Mouse (Mus musculus) lung, embryonic 15.5 days (tissue): Measurements from ENCODE around the gene Ctnnd2. TPM values are rescaled to one million over a fixed set of nuclear protein-coding genes. Genes with fewer than 3 reads are reported as not detected.

Experiments used
- ATAC-seq: fragments of 200-750 bp; cut with Nextera tagmentation; 2 replicates; pipeline ENCODE4 v1.8.0; 2017; ENCODE audit warnings: moderate number of reproducible peaks, borderline replicate concordance; ENCODE audit not compliant: low FRiP score, low TSS enrichment; ENCODE audit errors: extremely low read depth
- H3K27ac ChIP-seq: fragments of 300-500 bp; sonication (generic); 2 replicates; pipeline ENCODE4 v1.5.1; 2015; ENCODE audit warnings: moderate library complexity, mild to moderate bottlenecking, inconsistent platforms
- H3K27me3 ChIP-seq: fragments of 300-500 bp; sonication (generic); 2 replicates; pipeline ENCODE4 v1.6.1; 2015; ENCODE audit warnings: inconsistent platforms
- H3K36me3 ChIP-seq: fragments of 300-500 bp; sonication (generic); 2 replicates; pipeline ENCODE4 v1.6.1; 2015; ENCODE audit warnings: inconsistent platforms
- H3K4me1 ChIP-seq: fragments of 300-500 bp; sonication (generic); 2 replicates; pipeline ENCODE4 v1.6.1; 2015; ENCODE audit warnings: inconsistent platforms
- H3K4me2 ChIP-seq: fragments of 300-500 bp; sonication (generic); 2 replicates; pipeline ENCODE4 v1.6.1; 2015; ENCODE audit warnings: inconsistent platforms, mild to moderate bottlenecking, moderate library complexity
- H3K4me3 ChIP-seq: fragments of 300-500 bp; sonication (generic); 2 replicates; pipeline ENCODE4 v1.5.1; 2015; ENCODE audit warnings: mild to moderate bottlenecking, inconsistent platforms
- H3K9ac ChIP-seq: fragments of 300-500 bp; sonication (generic); 2 replicates; pipeline ENCODE4 v1.6.1; 2015; ENCODE audit warnings: inconsistent platforms
- H3K9me3 ChIP-seq: fragments of 300-500 bp; sonication (generic); 2 replicates; pipeline ENCODE4 v1.6.1; 2016; ENCODE audit warnings: inconsistent platforms
- WGBS: fragments of 180-500 bp; shearing (Covaris S2); methylation state at CpG from one replicate; pipeline ENCODE4 v1.1.7; 2015; 5-methylcytosine and 5-hydroxymethylcytosine counted together
- polyA plus RNA-seq: library from polyadenylated mRNA; unstranded; fragments of >200 nt; fragmentation: Nextera tagmentation; extraction: Ambion mirVana; gene quantifications from 2 replicates; pipeline ENCODE4 v1.2.1, GENCODE M21; 2015

Ctnnd2 gene
- polyA plus RNA-seq, 1 experiment from 2014 or later: 18.9 TPM

DNA sequence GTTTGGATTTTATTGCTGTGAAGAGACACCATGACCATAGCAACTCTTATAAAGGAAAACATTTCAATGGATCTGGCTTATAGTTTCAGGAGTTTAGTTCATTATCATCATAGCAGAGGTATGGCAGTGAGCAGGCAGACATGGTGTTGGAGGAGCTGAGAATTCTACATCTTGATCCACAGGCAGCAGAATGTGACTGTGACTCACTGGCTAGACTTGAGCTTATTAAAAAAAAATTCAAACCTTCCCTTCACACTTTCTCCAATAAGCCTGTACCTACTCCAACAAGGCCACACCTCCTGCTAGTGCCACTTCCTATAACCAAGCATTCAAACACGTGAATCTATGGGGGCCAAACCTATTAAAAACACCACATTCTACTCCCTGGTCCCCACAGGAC lies 703.1 kb downstream of the Ctnnd2 start:
- 56% methylated on average over 1 of the region's 1 CpGs for WGBS

DNA sequence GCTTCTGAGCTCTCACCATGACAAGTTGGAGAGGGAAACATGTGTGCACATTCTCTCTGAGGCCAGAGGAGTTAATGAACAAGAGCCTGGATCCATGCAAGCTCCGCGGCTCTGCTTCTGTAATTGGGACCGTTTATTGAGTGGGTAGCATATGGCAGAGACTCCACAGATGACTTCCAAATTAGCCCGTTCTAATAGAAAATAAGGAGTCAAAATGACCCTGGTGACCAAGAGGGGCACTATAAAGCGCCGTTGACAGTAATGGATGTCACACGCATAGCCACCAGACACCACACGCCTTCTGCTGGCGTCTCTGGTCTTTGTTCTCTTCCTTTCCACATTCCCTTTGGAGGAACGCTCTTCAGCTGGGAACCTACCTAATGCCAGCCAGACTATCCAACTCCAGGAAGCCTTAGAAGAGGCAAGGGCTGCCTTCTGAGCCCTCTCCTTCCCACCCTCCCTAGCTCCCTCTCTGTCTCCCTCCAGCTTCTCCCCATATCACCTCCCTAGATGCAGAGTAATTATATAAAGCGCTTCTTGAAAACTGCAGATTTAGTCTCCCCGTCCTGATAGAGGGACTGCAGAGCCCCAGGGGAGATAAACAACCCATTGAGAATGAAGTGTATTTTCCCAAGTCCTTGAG lies 712.4 kb downstream of the Ctnnd2 start:
- Histone ChIP-seq H3K4me3 (no peak overlapping the region), H3K4me1 (peaks cover 5% of the 10 kb centered on the region; the same call in 1 of the 2 replicates), H3K36me3 (no peaks in the 10 kb centered on the region), H3K4me2 (no peak overlapping the region), H3K9ac (no peak overlapping the region), H3K9me3 (no peaks in the 10 kb centered on the region), H3K27ac (no peak overlapping the region), H3K27me3 (no peaks in the 10 kb centered on the region)
- no peak for ATAC-seq
- WGBS: 74% methylated on average over 12 of the region's 12 CpGs

More for the DNA sequence above, 703.1 kb downstream of the Ctnnd2 start:
- Histone ChIP-seq H3K4me2 (no peak overlapping the region), H3K36me3 (no peaks in the 10 kb centered on the region), H3K4me1 (no peaks in the 10 kb centered on the region), H3K27me3 (no peaks in the 10 kb centered on the region), H3K9me3 (no peaks in the 10 kb centered on the region), H3K9ac (no peak overlapping the region), H3K4me3 (no peak overlapping the region), H3K27ac (no peak overlapping the region)
- ATAC-seq: no peak

DNA sequence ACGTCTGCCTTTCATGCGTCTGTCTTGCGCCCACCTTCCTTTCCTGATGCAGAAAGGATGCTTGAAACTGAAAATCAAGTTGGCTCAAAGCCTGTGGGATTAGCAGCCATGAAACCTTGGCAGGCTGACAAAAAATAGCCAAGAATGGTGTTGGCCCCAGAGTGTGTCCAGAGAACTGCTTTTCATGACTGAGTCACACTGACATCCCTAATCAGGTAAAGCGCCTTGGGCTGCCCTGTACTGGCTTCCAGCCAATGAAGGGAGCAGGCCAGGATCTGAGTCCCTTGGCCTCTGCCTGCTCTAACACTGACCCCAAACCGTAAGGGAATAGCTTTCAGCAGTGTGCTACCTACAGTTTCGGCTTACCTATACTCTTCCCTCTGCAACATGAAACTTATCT lies 713.0 kb downstream of the Ctnnd2 start:
- peaks cover 5% of the 10 kb centered on the region; the same call in 1 of the 2 replicates for H3K4me1 ChIP-seq
- H3K4me2 ChIP-seq: no peak overlapping the region
- no peak overlapping the region for H3K27ac ChIP-seq
- H3K9ac ChIP-seq: no peak overlapping the region
- WGBS: 42% methylated on average over 6 of the region's 6 CpGs
- H3K27me3 ChIP-seq: no peaks in the 10 kb centered on the region
- no peaks in the 10 kb centered on the region for H3K36me3 ChIP-seq
- H3K4me3 ChIP-seq: no peak overlapping the region
- H3K9me3 ChIP-seq: no peaks in the 10 kb centered on the region
- ATAC-seq: peak; percentile 35; the same call in 1 of the 2 replicates

DNA sequence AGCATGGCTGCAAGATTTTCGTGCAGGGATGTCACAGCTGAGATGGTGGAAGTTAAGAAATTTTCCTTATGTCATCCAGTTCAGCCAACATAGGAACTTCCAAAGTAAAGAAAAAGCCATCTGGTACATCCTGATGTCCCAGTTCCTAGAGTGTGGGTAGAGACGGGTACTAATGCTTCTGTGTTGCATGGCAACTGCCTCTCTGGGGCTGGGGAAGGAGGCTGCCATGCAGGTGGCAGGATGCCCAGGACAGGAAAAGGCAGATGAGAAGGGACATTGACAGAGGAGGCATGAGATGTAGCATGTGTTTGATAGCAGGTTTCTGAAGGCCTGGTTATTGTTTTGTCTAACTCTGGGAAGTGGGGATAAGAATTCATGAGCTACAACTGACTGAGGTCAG lies 715.2 kb downstream of the Ctnnd2 start:
- WGBS: 69% methylated on average over 2 of the region's 2 CpGs
- ATAC-seq: no peak

DNA sequence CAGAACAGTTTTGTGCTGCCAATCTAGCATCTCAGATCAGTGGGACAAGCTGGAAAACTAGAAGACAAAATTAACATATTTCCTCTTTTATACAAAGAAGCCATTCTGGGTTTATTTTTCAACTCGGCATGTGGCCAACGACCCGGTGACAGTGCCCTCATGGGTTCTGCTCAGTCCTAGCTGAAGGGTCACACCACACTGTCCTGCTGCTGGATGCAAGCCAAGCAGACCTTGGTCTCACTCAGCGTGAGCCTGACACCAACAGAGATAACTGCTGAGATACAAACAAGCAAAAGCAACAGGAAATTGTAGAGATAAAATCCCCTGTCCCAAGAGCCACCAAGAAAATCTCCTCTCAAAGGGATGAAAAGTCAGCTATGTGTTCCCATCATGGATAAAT lies 719.6 kb downstream of the Ctnnd2 start:
- Histone ChIP-seq H3K36me3 (no peaks in the 10 kb centered on the region), H3K9ac (no peak overlapping the region), H3K9me3 (no peaks in the 10 kb centered on the region), H3K27me3 (no peaks in the 10 kb centered on the region), H3K4me1 (no peaks in the 10 kb centered on the region), H3K27ac (no peak overlapping the region), H3K4me3 (no peak overlapping the region), H3K4me2 (no peak overlapping the region)
- 27% methylated on average over 4 of the region's 4 CpGs for WGBS
- no peak for ATAC-seq

More for the DNA sequence above, 715.2 kb downstream of the Ctnnd2 start:
- no peaks in the 10 kb centered on the region for H3K9me3 ChIP-seq
- H3K4me3 ChIP-seq: no peak overlapping the region
- no peak overlapping the region for H3K27ac ChIP-seq
- peaks cover 5% of the 10 kb centered on the region; the same call in 1 of the 2 replicates for H3K4me1 ChIP-seq
- H3K27me3 ChIP-seq: no peaks in the 10 kb centered on the region
- no peak overlapping the region for H3K9ac ChIP-seq
- H3K36me3 ChIP-seq: no peaks in the 10 kb centered on the region
- H3K4me2 ChIP-seq: no peak overlapping the region

DNA sequence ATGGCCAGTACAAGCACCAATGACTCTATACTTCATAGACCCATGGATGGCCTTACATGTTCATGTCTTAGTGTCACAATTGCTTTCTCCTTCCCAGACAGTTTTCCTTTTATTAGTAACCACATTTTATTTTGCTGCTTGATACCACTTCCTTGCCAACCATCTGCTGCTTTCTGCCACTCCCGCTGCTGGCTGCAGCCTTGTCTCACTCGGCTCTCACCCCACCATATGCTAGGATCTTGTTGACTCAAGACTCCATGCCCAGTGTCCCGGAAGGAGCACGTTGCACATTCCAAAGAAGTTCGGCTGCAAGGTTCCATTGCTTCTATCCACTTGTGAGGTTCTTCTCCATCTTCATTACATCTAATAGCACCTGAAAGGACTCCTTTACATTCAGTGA lies 722.7 kb downstream of the Ctnnd2 start:
- Histone ChIP-seq H3K27me3 (no peaks in the 10 kb centered on the region), H3K36me3 (no peaks in the 10 kb centered on the region), H3K9me3 (no peaks in the 10 kb centered on the region), H3K9ac (no peak overlapping the region), H3K4me1 (no peaks in the 10 kb centered on the region), H3K27ac (no peak overlapping the region), H3K4me2 (no peak overlapping the region), H3K4me3 (no peak overlapping the region)
- no peak for ATAC-seq
- WGBS: 77% methylated on average over 5 of the region's 5 CpGs

DNA sequence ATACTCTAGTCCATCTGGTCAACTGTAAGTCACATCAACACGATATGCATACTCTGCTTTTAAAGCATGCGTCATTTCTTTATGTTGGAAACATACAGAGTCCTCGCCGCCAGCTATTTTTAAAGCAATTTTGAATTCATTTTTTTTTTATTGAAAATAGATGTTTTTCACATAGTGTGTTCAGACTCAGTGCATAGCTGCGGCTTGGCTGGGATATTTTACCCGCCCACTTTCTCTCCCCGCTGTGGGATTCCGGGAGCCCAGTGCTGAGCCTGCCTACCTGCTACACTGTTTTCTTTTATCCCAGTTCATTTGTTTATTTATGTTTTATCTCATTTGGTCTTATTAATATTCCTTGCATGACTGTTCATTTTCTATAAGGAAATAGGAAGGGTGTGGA lies 724.9 kb downstream of the Ctnnd2 start:
- no peaks in the 10 kb centered on the region for H3K27me3 ChIP-seq
- H3K4me1 ChIP-seq: no peaks in the 10 kb centered on the region
- H3K4me2 ChIP-seq: no peak overlapping the region
- no peaks in the 10 kb centered on the region for H3K36me3 ChIP-seq
- WGBS: 84% methylated on average over 8 of the region's 8 CpGs
- no peak for ATAC-seq
- H3K27ac ChIP-seq: no peak overlapping the region
- H3K9me3 ChIP-seq: no peaks in the 10 kb centered on the region
- no peak overlapping the region for H3K4me3 ChIP-seq
- no peak overlapping the region for H3K9ac ChIP-seq

DNA sequence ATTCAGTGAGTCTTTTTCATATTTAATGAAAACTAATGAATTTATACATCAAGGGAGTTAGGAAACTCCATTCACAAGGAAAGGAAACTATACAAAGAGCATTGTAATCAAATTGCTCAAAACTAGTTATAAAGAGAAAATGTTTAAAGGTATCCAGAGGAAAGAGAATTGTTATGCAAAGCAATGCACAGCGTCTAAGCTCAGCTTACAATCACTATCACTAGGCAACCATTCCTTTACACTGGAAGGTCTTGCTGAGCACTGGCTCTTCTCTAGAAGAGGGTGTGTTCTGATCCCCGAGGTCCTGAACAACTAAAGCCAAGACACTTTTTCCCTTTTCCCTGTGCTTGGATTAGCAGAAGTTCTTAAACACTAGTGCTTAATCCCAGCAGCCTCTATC lies 735.6 kb downstream of the Ctnnd2 start:
- H3K36me3 ChIP-seq: no peaks in the 10 kb centered on the region
- H3K27me3 ChIP-seq: no peaks in the 10 kb centered on the region
- H3K27ac ChIP-seq: no peak overlapping the region
- WGBS: 46% methylated on average over 2 of the region's 2 CpGs
- no peak for ATAC-seq
- no peak overlapping the region for H3K4me3 ChIP-seq
- no peaks in the 10 kb centered on the region for H3K4me1 ChIP-seq
- H3K9me3 ChIP-seq: no peaks in the 10 kb centered on the region
- no peak overlapping the region for H3K4me2 ChIP-seq
- H3K9ac ChIP-seq: no peak overlapping the region

DNA sequence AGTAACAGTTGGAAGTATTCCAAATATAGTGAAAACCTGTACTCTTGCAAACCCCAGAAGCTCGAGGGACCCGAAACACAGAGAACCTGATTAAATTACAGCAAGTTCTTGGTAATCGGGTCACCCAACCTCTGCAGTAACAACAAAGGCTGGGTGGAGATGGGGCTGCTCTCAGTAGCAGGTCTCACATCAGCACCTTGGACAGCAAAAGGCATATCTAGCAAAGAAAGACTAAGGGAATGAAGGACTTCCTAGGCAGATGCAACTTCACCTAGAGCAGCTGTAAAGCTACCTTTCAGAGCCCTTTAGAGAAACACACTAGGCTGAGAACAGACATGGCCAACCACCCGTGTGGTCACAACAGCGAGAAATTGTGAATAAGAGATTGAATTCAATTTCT lies 741.0 kb downstream of the Ctnnd2 start:
- Histone ChIP-seq H3K4me1 (no peaks in the 10 kb centered on the region), H3K27ac (no peak overlapping the region), H3K9ac (no peak overlapping the region), H3K36me3 (no peaks in the 10 kb centered on the region), H3K9me3 (no peaks in the 10 kb centered on the region), H3K4me3 (no peak overlapping the region), H3K27me3 (no peaks in the 10 kb centered on the region), H3K4me2 (no peak overlapping the region)
- 70% methylated on average over 5 of the region's 5 CpGs for WGBS
- no peak for ATAC-seq

DNA sequence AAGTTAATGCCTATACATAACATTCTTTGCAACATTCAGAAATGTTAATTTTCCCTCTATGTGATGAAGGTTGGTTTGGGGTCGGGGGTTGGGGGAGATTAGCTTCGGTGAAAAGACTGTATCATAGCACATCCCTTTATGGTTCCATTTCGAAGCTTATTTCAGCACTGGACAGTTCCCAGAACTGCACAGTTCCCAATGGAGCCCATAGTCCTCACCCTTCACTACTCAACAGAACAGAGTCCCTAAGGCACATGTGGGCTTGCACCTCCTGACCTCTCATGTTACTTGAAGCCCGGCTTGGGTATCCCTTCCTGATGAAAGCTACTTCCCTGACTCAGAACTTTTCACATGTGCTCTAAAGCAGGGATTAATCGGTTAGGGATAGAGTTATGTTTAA lies 753.4 kb downstream of the Ctnnd2 start:
- H3K27ac ChIP-seq: no peak overlapping the region
- H3K4me1 ChIP-seq: no peaks in the 10 kb centered on the region
- no peak overlapping the region for H3K4me2 ChIP-seq
- no peaks in the 10 kb centered on the region for H3K27me3 ChIP-seq
- no peak for ATAC-seq
- no peak overlapping the region for H3K9ac ChIP-seq
- WGBS: 67% methylated on average over 5 of the region's 5 CpGs
- no peaks in the 10 kb centered on the region for H3K36me3 ChIP-seq
- no peak overlapping the region for H3K4me3 ChIP-seq
- H3K9me3 ChIP-seq: no peaks in the 10 kb centered on the region

DNA sequence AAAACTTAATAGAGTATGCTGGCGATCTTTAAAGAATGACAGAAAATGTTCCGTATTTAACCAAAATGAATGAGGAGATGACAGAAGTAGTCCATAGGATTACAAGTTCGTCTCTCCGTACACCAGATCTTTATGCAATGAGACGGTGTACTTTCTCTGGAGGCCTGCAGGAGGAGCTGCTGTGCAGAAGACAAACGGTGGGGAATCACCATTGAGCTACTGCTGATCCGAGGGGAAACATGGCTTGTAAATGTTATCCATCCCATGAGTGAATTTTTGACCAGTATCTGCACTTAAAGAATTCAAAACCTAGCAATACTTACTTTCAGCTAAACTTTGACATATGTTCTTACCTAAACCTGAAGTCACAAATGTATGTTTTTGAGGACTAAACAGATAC lies 755.2 kb downstream of the Ctnnd2 start:
- H3K4me3 ChIP-seq: no peak overlapping the region
- H3K9me3 ChIP-seq: no peaks in the 10 kb centered on the region
- no peak overlapping the region for H3K4me2 ChIP-seq
- WGBS: 39% methylated on average over 7 of the region's 7 CpGs
- no peak overlapping the region for H3K27ac ChIP-seq
- no peak overlapping the region for H3K9ac ChIP-seq
- H3K4me1 ChIP-seq: no peaks in the 10 kb centered on the region
- H3K27me3 ChIP-seq: no peaks in the 10 kb centered on the region
- H3K36me3 ChIP-seq: no peaks in the 10 kb centered on the region
- no peak for ATAC-seq

DNA sequence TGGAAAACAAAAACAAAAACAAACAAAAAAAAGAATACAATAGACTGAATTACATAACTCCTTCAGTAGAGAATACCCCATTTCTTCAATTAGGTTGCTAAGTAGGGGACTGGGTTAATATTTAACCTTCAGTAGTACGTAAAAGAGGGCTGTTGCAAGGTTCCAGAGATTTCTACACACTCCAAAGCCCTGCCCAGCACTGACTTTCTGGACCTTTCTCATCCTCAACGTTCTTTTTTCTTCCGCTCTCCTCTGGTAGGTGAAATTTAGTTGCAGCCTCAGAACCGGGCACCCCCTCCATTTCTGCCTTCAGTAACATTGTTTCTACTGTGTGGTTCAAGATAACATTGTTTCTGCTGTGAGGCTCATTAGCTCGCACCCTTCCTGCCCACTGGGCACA lies 759.5 kb downstream of the Ctnnd2 start:
- H3K27ac ChIP-seq: no peak overlapping the region
- H3K27me3 ChIP-seq: no peaks in the 10 kb centered on the region
- no peak for ATAC-seq
- no peak overlapping the region for H3K4me2 ChIP-seq
- no peaks in the 10 kb centered on the region for H3K4me1 ChIP-seq
- no peaks in the 10 kb centered on the region; the same call in 1 of the 2 replicates for H3K9me3 ChIP-seq
- no peak overlapping the region for H3K4me3 ChIP-seq
- WGBS: 67% methylated on average over 5 of the region's 5 CpGs
- no peaks in the 10 kb centered on the region for H3K36me3 ChIP-seq
- H3K9ac ChIP-seq: no peak overlapping the region

DNA sequence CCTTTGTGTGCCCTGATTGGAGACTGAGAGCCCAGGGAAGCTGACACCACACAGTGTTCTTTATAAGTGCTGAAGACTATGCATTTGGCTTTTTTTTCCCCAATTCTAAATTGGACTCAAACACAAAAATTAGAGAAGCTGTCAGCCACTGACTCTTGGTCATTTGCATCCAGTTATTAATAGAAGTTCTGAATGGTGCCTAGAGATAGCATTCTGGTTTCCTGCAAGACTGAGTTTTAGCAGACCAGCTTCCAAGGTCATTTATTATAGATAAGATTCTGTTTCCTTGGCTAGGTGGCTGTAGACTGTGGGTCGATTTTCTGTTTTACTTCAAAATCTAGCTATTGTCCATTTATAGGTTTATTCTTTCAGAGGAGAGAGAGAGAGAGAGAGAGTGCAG lies 773.5 kb downstream of the Ctnnd2 start:
- no peak overlapping the region for H3K4me3 ChIP-seq
- no peaks in the 10 kb centered on the region for H3K4me1 ChIP-seq
- no peaks in the 10 kb centered on the region for H3K9me3 ChIP-seq
- H3K27ac ChIP-seq: no peak overlapping the region
- H3K27me3 ChIP-seq: no peaks in the 10 kb centered on the region
- no peaks in the 10 kb centered on the region for H3K36me3 ChIP-seq
- no peak for ATAC-seq
- 22% methylated on average over 1 of the region's 1 CpGs for WGBS
- H3K9ac ChIP-seq: no peak overlapping the region
- no peak overlapping the region for H3K4me2 ChIP-seq
